Mouse (Mus musculus) embryo, embryonic 10 days (tissue): ENCODE results near the gene Tymp.

Experiments
- DNase-seq: peaks from one replicate; pipeline ENCODE4 v3.0.0-alpha.2; 2015; ENCODE audit warnings: low spot score

Gene Tymp

DNA sequence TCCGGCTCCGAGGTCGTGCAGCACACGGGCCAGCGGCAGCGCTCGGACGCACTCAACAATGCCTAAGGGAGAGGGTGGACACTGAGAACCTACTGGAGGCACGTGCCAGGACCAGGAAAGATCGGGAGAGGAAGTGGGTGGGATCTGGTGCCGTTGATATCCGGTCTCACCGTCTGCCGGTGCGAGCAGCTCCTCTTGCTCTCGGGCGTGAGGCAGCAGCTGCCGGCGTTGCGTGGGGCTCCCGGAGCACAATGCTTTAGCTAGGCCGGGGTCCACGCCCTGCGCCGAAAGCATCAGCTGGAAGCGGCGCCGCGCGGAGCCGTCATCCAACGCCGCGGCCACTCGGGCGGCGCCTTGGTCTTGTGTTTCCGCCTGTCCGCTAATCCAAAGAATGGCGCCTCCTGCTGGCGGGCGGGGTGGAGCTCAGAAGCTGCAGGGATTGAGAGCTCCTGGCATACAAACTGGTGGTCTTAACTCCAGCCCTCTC lies 3.0 kb downstream of the Tymp start, which contains the start of gene Sco2:
Gene Sco2, minus strand, starts transcription at position 85 of the 487 bp plus-strand sequence.
- peak; percentile 91 for DNase-seq

DNA sequence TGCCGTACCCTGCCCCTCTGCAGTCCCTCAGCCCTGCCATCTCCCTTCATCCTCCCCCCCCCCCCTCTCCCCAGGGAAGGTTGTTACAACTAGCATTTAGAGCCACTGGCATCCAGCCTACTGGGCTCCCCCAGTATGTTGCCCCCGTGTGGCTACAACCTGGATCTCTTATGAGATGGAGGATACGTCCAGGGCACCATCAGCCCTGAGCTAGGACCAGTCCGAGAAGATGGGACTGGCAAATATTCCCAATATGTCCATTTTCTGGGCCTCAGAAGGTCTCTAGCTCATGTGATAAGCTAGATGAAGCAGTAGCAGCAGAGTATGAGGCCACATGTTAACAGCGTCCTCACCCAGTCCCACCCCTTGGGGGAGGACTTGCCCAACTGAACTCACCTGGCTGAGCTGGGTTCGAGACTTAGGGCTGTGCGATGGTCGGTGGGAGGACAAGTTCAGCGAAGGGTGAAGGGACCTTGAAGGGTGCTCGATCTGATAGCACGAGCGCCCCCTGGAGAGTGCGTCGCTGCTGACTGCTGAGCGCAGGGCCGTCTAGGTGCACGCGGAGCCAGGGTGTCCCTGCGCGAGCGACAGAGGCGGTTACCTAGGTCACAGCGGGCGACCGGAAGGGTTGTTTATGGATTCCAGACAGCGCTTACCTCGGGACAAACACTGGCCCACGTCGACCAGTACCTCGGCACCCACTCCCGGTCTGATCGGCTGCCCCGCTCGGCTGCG lies 3.6 kb downstream of the Tymp start:
- DNase-seq: peak; percentile 89

DNA sequence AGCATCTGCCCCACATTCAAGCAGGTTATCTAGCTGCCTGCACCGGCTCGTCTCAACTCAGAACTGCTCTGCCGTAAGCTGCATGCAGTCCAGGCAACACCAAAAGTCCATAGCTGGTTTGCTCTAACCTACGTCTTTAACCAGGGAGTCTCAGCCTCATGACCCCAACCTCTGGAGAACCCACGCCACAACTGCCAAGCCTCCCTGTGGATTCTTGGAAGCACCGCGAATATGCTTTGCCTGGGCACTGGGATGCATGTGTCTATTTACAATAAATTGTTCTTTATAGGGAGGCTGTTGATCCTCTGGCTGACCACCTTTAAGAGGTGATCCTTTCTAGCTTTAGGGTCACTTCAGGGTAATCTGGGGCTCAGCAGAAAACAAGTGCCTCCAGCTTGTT lies 4.3 kb downstream of the Tymp start:
- DNase-seq: no peak

DNA sequence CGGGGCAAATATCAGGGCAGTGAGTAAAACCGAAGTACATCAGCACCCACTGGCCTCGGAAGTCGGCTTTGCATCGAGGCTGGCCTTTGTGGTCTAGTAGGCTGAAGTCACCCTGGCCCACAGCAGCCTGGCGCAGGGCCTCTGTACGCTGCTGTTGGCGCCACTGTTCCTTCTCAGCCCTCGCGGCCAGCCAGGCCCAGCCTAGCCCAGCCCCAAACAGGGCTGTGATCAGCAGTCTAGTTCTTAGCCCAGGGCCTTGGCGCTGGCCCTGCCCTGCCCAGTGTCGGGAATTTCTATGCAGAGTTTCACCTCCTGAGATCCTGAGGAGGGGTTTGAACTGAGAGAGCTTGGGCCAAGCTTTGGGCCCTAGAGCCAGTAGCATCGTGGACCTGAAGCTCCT lies 4.8 kb downstream of the Tymp start:
- no peak for DNase-seq

DNA sequence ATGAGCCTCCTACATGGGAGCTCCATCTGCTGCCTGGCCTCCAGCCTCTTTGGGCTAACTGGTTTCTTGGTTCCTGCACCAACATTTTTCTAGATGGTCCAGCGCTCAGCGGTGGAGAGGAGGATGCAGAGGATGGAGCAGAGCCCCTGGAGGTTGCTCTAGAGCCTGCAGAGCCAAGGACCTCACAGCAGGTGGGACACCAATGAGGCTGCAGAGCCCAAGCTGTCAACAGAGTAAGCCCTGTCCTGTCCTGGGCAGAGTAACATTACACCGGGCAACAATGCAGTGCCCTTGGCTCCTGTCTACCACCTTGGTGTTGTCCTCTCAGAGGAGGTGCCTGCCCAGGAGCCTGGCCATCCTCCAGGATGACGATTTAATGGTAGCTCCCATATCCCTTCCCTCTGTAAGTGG lies 11.7 kb downstream of the Tymp start:
- DNase-seq: no peak

DNA sequence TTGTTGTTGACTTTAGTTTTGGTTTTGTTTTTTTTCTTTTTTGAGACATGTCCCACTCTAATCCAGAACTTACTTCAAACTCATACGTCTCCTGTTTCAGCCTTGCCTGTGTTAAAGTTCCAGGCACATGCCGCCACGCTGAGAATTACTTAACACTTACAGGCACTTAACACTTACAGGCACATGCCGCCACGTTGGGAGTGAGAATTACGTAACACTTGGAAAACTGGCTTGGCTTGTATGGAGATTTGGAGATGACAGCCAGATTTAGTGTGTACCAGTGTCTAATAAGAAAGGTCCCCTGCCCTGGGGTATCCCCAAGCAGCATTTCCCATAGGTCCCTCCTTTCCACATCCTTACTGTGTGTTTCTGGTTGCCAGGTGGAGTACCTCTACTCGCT lies 13.8 kb downstream of the Tymp start:
- DNase-seq: no peak

DNA sequence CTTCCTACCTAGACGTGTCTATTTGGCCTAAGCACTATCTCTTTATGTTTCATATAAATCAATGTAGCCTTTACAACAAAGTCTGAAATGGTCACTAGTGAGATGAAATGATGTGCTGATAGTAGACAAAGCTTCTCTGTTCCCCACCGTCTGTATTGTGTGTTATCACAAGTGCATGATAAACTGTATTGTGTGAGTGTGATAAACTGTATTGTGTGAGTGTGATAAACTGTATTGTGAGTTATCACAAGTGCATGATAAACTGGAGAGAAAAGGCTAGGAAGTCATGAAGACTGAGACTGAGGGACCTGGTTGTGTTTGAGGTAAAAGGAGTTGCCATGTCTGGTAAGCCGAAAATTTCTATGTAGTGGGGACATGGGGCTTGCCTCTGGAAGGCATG lies 18.1 kb downstream of the Tymp start:
- no peak for DNase-seq

DNA sequence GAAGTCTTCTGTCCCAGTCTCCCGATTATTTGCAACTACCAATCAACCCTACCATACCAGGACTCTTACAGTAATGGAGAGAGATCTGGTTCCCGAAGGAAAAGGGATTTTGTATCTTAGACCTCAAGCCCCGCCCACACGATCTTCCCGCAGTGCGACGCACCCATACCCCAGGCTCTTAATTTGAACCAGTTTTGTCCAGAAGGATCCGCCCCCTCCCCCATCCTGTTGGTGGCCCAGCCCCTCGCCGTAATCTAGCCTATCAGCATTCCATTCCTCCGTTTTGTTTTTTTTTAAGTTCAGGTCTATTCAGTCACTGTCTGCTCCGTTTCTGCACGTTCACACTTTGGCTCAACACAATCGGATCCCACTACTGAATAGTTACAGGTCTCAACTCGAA lies 20.5 kb downstream of the Tymp start:
- peak; percentile 94 for DNase-seq

DNA sequence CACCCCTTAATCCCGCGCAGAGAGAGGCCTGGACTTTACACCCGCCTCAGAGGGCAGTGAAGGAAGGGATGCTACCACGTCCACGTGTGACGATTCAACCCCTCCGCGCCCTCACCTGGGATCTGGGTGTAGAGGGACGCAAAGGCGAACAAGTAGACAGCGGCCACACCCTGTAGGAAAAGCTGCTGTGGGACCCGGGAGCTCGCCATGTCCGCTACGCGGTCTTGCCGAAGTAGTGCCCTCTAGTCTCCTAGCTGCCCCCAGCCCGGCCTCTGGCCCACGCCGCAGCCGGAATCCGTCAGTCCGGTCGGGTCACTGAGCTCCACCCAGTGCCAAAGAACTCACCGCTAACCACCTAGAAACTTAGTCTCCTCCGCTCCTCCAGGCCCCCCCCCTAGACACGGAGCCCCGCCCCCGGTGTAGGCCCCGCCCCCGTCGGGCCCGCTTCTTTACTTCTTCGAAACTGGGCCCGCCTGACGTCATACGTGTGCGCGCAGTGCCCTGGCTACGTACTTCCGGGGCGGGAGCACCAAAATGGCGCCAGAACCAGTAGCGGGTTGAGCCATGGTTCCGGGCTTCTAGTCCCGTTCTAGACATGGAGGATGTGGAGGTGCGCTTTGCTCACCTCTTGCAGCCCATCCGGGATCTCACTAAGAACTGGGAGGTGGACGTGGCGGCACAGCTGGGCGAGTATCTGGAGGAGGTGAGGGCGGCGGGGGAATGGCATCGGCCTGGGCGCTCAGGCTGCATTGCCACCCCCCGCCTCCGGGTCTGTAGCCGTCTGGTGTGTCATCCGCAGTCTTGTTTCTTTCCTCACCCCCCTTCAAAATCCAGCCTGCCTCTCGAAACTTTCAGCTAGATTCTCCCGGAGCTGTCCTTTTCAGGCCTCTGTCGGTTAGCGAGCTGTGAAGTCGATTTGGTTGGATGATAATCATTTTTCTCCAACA lies 21.3 kb downstream of the Tymp start, which contains the start of the genes Lmf2 and Ncaph2:
Gene Lmf2, minus strand, starts transcription at position 419 of the 947 bp plus-strand sequence.
Gene Ncaph2, plus strand, starts transcription at position 479 of the 947 bp plus-strand sequence.
- peak; percentile 99 for DNase-seq

DNA sequence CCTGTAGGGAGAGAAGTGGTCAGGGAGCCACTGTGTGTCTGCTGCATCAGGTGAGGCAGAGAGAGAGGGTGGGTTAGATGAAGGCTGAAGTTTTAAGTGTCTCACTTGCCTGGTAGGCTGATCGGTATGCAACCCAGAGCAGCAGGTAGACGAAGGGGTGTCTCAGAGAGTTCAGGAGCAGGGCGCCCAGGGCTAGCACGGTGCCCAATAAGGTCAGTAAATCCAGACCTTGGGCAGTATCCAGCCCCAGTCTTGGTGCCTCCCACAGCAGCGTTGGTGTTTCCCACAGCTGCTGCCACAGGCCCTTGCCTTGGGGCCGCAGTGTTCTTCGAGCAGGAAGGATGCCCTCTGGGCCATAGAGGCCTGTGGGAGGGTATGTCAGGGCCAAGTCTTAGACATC lies 22.4 kb downstream of the Tymp start:
- DNase-seq: no peak

DNA sequence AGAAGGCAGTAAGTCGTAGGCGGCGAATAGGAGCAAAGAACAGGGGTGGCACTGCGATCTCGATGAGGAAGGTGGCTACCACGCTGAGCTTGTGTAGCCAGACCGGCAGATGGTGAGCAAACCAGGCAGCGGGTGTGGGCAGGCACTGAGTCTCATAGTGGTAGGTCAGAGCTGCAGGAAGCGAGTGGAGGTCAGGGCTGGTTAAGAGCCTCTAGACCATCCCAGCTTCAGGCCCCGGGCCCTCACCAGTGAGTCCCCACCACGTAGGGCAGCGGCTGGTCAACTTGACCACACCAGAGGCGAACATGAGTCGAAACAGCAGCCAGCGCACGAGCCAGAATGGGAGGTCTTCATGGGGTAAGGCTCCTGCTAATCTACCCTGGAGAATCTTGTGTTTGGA lies 23.0 kb downstream of the Tymp start:
- DNase-seq: no peak

DNA sequence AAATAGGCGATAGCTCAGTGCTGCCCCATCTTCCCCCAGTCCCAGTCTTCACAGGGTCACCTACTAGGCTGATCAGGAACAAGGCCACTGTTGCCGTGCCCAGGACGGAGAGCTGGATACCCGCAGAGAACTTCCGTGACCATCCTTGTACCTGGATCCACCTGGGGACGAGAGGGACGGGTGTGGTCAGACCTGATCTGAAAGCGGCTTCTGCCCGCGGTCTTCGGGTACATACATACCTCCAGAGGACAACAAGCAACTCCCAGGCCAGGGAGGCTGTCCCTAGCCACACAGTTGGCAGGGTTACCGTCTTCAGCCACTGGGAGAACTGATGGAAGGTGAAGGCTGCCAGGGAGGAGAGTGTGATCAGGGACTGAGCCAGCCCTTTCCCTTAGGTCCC lies 24.0 kb downstream of the Tymp start:
- DNase-seq: no peak

DNA sequence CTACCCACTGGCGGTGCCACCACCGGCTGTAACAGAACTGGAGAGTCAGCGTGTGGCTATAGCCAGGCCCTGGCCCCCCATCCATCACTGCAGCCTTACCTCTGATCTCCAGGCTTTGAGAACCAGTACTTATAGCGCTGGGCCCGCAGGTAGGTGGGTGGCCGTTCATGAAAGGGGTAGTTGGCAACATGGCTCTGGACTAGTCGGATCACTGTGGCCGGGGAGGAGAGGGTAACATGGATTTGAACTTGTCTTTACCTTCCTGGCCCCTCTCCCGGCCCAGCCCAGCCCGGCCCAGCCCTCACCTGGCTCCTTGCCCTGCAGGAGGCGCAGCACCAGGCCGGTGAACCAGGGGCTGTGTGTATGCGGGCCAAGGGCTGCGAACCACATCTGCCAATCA lies 24.8 kb downstream of the Tymp start:
- DNase-seq: no peak

DNA sequence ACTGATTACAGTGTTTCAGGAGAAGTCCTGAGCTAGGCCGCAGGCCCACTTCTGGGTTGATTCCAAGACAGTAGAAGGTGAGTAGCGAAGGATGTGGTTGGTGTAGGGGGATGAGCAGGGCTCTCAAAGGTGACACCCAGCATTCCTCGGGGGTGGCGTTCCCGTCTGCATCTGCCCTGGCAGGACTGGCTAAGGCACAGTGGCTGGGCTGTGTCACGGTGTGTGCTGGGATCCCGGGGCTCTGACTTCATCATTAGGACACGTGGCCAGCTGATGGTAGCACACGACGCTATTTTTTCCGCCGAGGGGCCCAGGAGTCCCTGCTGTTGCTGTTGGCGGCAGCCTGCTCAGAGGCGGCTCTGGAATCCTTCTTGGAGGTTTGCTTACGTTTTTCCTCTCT lies 25.5 kb downstream of the Tymp start:
- no peak for DNase-seq

DNA sequence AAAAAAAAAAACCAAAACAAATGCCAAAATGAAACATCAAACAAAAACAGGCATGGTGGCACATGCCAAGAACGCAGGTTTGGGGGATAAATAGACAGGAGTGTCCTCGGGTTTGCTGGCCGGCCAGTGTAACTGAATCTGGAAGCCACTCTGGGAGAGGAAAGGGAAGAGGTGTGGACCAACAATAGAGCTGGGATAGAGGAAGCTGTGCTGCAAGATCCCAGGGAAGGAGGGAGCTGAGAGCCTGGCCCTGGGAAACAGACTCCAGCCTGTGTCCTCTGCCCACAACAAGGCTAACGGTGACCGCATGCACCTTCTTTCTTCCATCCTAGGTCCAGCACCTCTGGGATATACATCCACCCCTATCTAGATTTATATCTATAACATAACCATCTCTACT lies 26.4 kb downstream of the Tymp start:
- no peak for DNase-seq

DNA sequence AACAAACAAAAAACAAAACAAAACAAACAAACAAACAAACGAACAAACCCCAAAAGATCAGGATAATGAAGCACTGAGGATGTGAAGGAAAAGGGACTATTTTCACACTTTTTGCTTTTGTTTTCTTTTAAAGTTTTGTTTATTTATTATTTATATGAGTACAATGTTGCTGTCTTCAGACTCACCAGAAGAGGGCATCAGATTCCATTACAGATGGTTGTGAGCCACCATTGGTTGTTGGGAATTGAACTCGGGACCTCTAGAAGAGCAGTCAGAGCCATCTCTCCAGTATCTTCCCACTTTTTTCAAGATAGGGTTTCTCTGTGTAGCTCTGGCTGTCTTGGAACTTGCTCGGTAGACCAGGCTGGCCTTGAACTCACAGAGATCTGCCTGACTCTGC lies 33.5 kb downstream of the Tymp start:
- no peak for DNase-seq

DNA sequence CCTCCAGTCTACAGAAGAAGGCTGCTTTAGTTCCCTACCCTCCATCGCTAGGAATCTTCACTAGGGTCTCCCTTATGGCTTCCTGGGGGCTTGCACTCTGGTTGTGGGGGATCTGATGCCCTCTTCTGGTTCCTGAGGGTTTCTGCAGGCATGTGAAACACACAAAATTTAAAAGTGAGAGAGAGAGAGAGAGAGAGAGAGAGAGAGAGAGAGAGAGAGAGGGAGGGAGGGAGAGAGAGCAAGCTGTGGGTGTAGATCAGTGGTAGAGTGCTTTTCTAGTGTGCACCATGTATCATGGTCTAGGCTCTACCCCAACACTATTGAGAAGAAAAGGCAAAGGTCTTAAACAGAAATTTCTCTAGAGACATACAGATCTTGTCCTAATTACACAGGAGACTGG lies 35.2 kb downstream of the Tymp start:
- DNase-seq: no peak

DNA sequence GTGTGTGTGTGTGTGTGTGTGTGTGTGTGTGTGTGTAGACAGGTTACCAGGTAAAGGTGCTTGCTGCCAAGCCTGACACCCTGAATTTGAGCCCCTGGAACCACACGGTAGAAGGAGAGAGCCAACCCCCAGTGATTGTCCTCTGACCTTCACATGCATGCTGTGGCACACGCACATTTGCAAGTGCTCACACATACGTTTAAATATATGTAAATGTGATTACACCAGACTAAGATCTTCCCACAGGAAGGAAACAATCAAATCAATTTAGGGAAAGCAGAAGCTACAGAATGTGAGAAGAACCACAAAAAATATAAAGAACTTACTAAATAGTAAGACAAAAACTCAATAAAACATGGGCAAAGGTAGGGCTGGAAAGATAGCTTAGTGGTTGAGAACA lies 36.7 kb downstream of the Tymp start:
- no peak for DNase-seq

DNA sequence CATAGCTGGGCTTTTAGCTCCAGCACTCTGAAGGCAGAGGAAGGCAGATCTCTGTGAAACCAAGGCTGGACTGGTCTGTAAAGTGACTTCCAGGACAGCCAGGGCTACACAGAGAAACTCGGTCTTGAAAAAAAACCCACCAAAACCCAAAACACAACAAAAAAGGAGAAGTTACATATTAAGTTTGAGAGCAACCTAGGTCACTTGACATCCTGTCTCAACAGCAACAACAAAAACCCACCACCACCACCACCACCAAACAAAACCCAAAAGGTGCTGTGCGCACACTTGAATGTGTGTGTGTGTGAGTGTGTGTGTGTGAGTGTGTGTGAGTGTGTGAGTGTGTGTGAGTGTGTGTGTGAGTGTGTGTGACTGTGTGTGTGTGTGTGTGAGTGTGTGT lies 37.1 kb downstream of the Tymp start:
- no peak for DNase-seq

DNA sequence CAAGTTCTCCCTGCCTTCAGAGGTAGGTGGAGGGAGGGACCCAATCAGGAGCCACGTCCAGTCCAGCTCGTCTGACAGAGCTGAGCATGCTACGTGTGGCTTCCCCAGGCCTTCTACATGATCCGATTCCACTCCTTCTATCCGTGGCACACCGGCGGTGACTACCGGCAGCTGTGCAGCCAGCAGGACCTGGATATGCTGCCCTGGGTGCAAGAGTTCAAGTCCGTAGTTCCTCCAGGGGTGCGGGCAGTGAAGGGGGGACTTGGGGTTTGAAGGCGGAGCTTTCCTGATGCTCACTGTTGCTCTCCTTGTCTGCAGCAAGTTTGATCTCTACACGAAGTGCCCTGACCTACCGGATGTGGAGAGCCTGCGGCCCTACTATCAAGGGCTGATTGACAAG lies 40.4 kb downstream of the Tymp start:
- DNase-seq: no peak

DNA sequence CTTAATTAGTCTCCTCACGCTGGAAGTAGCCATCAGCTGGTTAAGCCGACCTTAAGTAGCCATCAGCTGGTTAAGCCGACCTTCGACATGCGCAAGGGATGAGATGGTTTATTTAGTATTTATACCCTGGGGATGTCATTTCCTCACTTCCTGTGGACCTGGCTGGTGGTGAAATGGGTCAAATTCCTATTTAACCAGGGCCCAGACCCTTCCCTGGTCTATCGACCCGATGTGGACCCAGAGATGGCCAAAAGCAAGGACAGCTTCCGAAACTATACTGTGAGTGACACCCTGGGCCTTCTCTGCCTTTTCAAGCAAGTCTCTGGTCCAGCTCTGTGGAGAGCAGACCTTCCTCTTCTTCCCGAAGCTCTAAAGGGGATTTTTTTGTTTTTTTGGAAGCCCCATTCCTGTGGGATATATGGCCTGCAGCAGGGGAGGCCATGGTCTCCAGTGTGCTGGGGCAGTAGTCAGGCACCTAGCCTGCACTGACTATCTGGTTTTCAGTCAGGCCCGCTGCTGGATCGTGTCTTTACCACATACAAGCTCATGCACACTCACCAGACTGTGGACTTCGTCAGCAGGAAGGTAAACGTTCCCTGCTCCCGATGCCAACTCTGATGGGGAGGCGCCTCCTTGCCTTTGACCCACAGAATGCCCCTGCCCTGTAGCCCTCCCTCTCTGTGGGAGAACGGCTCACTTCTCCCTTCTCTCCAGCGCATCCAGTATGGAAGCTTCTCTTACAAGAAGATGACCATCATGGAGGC lies 41.9 kb downstream of the Tymp start:
- no peak for DNase-seq

DNA sequence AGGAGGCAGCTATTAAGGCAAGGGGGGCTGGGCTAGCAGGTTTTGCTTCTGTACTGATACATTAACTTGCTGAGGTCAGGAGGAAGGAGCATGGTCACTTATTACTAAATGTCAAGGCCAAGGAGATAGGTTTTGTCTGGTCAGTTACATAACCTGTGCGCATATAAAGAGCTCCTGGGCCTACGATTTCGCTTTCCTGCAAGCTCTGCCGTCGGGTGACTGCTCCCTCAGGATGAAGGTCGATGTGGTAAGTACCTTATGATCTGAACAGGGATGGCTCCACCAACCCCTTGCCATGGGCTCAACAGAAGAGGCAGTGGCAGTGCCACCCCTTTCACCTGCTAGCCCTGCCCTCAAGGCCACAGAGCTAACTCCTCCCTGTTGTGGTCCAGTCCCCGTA lies 42.6 kb downstream of the Tymp start, which contains the start of gene Miox:
Gene Miox, plus strand, starts transcription at position 128 of the 400 bp plus-strand sequence.
- DNase-seq: no peak
